In the genomic region with DNA sequence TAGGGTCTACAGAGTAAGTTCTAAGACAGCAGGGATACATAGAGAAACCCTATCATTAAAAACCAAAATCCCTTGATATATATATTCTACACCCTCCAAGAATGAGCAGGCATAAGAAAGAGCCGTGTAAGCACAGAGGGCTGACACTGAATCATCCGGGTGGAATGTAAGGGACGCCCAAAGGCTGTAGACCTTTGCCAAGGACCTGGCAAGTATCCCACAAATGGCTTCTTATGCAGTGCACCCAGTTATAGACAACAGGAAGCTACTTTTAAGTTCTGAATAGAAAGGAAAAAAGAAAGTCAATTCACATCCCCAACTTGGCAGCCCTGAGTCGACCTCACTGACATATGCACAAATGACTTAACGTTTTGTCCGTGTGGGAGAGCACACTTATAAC, we compare ENCODE assay signal across 12 mouse cellular contexts.
"Had no signal": no experiment of that assay in that cellular context is flagged by ENCODE, and none has a peak within 500 bp of the region (broad histone marks: within the 10 kb centered on the region; RNA-seq: fewer than 3 reads in every experiment).

No protein-coding gene starts in this region.

- DNase-seq: kidney, postnatal 4 days; left cerebral cortex, postnatal 4 days; lung, adult 18-20 months; retina, postnatal 1 day; right cerebral cortex, postnatal 4 days; spleen, adult 18-20 months; thymus, adult 18-20 months; thymus, postnatal 14 days had no signal

- H3K27me3 ChIP-seq: limb, embryonic 13.5 days; midbrain, embryonic 12.5 days; neural tube, embryonic 13.5 days had no signal

- ATAC-seq: midbrain, embryonic 16.5 days had no signal
